Mouse (Mus musculus): ENCODE measurements around the gene Pebp1. TPM values are rescaled to one million over a fixed set of nuclear protein-coding genes. Genes with fewer than 3 reads are reported as not detected.

Pebp1 gene
- total and polyA plus RNA-seq, 2 experiments, result 253 to 719 TPM

DNA sequence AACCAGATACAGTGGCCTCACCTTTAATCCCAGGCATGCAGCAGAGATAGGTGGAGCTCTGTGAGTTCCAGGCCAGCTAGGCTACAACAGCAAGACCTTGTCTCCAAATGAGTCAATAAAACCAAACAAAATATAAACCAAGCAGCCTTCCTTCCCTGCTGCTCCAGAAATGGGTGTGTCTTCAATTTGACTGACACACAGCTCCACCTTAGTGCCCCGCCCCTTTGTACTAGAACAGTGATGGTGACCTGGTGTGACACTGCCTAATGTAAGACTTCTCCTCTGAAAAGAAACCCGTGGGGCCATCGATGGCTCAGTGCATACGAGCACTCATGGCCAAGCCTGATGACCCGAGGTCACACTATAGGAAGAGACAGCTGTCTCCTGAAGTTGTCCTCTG, 50.9 kb downstream of the Pebp1 start:
- Histone ChIP-seq H3K27ac (replicated peaks; ENCODE audit: insufficient read depth, low read depth, low read length) (no peak overlapping the region), H3K4me3 (ENCODE audit: insufficient read depth, low read depth, low read length) (no peak overlapping the region), H3K9ac (ENCODE audit: low read depth, low read length) (no peak overlapping the region), H3K36me3 (ENCODE audit: control insufficient read depth, insufficient read depth, low read length) (peaks cover 32% of the 10 kb centered on the region), H3K4me1 (ENCODE audit: control insufficient read depth, insufficient read depth, low read length) (no peaks in the 10 kb centered on the region), H3K27me3 (ENCODE audit: control insufficient read depth, insufficient read depth, low read length) (no peaks in the 10 kb centered on the region), H3K79me2 (ENCODE audit: control insufficient read depth, insufficient read depth, low read length) (no peaks in the 10 kb centered on the region)
- peak; percentile 22 for DNase-seq (ENCODE audit: extremely low read depth, low read depth, low spot score)
- WGBS, result 76% methylated on average over 5 of the region's 5 CpGs
- TF ChIP-seq POLR2A (IDR thresholded peaks at IDR 0.05; ENCODE audit: extremely low read depth, insufficient read depth, low read length) (no peak), CTCF (IDR thresholded peaks at IDR 0.05; ENCODE audit: low read depth, low read length) (no peak)

Other genes starting within 250 kb of the Pebp1 start
- gene Suds3, start 171.5 kb downstream of the Pebp1 start, total RNA-seq (2014; rRNA removed), result 59.9 and 61.4 TPM in 2 replicates
- gene Suds3, start 171.5 kb downstream of the Pebp1 start, polyA plus RNA-seq (2012; rRNA removed), result 77.1 and 82.8 TPM in 2 replicates
- 23.0 and 27.9 TPM in 2 replicates for gene Taok3, start 167.5 kb downstream of the Pebp1 start, total RNA-seq (2014; rRNA removed)
- gene Taok3, start 167.5 kb downstream of the Pebp1 start, polyA plus RNA-seq (2012; rRNA removed), result 14.7 and 16.2 TPM in 2 replicates
- 1.5 and 1.8 TPM in 2 replicates for gene Vsig10, start 31.5 kb upstream of the Pebp1 start, total RNA-seq (2014; rRNA removed)
- gene Vsig10, start 31.5 kb upstream of the Pebp1 start, polyA plus RNA-seq (2012; rRNA removed), result 2.5 and 4.5 TPM in 2 replicates
- 27.9 and 41.8 TPM in 2 replicates for gene Wsb2, start 69.7 kb upstream of the Pebp1 start, total RNA-seq (2014; rRNA removed)
- gene Wsb2, start 69.7 kb upstream of the Pebp1 start, polyA plus RNA-seq (2012; rRNA removed), result 70.9 and 87.9 TPM in 2 replicates
- 6.1 and 10.7 TPM in 2 replicates for gene Rfc5, start 101.4 kb upstream of the Pebp1 start, total RNA-seq (2014; rRNA removed)
- gene Rfc5, start 101.4 kb upstream of the Pebp1 start, polyA plus RNA-seq (2012; rRNA removed), result 11.1 and 12.3 TPM in 2 replicates
- gene Ksr2, start 126.4 kb upstream of the Pebp1 start, total RNA-seq (2014; rRNA removed), result 0.09 and 0.13 TPM in 2 replicates
- gene Ksr2, start 126.4 kb upstream of the Pebp1 start, polyA plus RNA-seq (2012; rRNA removed), result 0.05 and 0.06 TPM in 2 replicates

Data from liver, adult 2 months (tissue).